Mouse (Mus musculus): ENCODE results near the gene Tstd2. TPM values are rescaled to one million over a fixed set of nuclear protein-coding genes. Genes with fewer than 3 reads are reported as not detected.

The Tstd2 gene
- polyA plus RNA-seq, 1 experiment = 20.9 TPM

GRCm38 (mm10) chr4:46084416-46085172, 53.9 kb downstream of the Tstd2 start:
- no peak for DNase-seq (ENCODE audit: low spot score)

DNA sequence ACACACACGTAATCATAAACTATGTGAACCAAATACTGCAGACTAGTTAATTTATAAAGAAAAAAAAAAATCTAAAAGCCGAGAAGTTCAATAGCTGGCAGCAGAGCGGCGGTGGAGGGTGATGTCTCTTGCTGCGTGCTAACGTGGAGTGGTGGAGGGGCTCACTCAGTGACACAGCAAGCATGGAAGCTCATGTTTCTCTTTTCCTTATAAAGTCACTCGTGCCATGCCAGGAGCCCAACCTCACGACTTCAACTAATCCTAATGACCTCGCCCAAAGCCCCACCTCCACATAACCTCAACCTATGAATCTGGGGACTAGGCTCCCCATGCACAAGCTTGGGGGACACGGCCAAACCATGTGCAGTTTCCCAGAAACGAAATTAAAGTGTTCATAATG, 55.9 kb downstream of the Tstd2 start:
- no peak for DNase-seq (ENCODE audit: low spot score)

DNA sequence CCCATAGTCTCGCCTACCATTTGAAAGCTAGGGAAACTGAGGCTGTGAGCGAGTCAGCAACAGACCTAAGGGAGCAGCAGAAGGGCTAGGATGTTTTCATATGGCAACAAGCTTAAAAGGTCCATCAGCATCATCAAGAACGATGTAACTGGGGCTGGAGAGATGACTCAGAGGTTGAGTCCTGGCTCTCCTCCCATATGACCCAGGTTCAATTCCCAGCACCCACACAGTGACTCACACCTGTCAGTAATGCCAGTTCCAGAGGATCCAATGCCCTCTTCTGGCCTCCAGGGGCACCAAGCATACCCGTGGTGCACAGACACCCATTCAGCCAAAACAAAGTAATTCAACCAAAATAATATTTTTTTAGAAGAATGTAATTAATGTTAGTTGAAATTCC, 58.2 kb downstream of the Tstd2 start:
- no peak for DNase-seq (ENCODE audit: low spot score)

- no peak for DNase-seq (ENCODE audit: low spot score)
These were observed 61.6 kb downstream of the Tstd2 start for GRCm38 (mm10) chr4:46076892-46077291.

DNA sequence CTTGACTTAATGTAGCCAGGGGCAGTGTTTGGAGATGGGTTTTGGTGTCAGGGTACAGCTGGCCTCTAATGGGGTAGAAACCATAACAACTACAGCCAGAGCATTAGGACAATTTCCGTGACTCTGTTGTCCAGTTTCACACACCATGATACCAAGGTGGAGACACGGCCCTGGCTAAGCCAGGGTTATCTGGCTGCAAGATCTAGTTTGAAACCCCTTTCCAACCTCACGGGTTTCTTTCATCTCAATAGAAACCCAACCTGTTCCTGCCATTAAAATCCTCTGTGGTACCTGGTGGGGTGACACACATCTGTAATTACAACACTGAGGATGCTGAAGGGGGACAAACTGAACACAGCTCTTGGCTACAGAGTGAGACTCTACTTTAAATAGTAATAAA, 62.8 kb downstream of the Tstd2 start:
- no peak for DNase-seq (ENCODE audit: low spot score)

DNA sequence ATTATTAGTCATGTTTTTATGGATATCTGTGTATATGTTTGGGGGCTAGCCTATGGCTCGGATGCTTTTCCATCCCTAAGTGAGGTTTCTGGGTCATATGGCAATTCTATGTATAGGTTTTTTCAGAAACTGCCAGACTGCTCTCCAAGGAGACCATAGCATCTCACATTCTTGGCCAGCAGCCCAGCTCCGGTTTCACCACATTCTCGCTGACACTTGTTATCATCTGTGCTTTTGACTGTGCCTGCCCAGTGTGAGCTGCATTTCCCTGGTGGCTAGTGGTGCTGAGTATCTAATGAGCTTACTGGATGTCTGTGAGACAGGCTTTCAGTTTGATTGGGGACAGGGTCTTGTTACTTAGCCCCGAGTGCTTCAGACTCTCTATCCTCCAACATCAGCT, 64.8 kb downstream of the Tstd2 start:
- DNase-seq (ENCODE audit: low spot score) = no peak

DNA sequence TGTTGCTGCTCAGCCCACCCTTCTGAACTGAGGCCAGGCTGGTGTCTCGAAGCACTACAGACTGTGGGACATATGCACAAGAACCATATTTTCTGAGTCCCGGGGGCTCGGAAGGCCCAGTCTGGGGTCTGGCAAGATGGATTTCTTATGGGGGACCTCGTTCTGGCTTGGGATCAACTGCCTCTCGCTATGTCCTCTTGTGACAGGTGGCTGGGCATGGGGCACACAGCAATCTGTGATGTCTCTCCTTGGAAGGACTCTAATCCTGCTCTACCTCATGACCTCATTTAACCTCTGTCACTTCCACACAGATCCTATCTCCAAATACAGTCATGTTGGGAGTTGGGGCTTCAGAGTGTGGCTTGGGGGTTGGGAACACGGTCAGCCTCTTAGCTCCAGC, 65.9 kb downstream of the Tstd2 start:
- no peak for DNase-seq (ENCODE audit: low spot score)

DNA sequence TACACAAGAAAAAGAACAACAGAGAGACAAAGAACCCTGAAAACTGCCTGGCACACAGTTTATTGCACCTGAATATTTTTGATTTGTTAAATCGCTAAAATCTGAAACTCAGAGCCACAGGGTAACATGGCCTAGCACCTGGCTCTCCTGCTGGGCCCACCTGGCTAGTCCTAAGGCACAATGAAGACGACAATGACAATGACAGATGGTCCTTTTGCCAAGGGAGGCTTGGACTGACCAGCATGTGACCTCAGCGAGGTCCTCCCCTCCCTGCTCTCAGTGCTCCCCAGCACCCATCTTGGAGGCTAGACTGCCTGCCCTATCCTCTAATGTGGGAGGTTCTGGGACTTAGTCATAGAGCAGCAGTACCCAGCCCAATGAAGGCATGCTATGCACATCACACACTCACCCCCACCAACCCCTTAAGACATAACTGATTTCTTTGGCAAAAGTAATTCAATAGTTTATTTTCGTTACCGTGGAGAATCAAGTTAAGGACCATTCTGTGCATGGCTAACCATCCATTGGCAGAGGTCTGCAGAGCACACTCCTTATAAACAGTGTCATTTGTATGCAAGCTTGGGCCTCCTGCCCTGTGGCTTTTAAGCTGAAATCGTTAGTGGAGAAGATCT, 68.5 kb downstream of the Tstd2 start:
- DNase-seq (ENCODE audit: low spot score) = no peak

GRCm38 (mm10) chr4:46068573-46068972, 69.9 kb downstream of the Tstd2 start:
- no peak for DNase-seq (ENCODE audit: low spot score)

DNA sequence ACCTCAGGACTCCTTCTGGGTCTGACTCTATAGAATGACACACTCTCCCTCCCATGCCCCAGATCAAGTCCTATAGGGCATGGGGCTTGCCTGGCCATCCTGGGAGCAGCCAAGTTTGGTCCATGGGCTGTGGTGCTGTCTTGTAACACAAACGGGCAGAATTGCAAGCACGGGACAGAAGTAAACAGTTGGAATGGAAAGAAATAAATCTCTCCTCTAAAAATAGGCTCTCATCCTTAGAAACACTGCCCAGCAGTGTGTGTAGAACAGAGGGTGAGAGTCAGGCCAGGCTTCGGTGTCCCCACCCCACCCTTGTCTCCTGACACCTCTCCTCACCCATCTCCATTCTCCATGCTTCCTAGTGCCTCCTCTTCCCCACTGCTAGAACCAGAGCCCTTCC, 70.4 kb downstream of the Tstd2 start:
- no peak for DNase-seq (ENCODE audit: low spot score)

DNA sequence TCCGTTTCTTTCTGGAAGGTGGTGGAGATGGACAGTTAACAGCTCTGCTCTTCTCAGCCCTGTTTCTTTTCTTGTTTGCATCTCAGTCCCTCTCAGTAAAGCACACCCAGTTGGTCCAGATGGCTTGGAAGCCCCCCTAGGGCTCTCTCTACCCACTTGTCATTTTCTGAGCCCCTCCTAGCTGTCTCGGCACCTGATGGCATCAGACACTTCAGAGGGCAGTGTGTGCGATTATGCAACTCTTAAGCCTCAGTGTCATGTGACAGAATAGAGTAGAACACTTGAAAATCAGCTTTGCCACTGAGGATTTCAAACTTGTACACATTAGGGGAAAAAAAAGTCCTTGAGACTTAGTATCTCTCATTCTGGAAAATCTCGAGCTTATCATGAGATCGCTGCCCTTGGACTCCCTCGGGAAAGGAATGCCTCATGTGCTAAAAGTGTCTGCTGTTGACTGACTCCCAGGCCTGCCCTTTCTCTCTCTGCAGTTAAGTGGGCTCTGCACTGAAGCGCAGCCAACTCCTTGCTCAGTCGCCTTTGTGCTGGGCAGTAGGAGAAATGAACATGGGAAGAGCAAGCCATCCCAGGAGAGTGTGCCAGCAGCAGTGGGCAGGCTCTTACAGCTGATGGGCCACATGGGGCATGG, 72.7 kb downstream of the Tstd2 start:
- no peak for DNase-seq (ENCODE audit: low spot score)

DNA sequence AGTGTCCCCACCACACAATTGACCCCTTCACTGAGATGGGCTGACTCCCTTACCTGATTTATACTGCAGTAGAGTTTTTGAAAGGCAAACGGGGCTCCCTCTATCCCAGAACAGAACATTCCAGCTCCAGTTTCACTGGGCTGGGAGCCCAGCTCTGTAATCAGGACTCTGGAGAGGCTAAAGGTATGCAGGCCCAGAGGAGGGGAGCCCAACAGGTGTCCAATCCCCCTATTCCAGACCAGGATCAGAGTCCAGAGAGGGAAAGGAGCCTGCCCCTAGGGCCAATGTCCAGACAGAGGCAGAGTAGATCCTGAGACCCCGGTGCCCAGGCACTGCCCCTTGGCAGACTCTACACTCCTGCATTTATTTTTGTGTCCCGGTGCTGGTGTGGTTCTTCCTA, 73.5 kb downstream of the Tstd2 start:
- no peak for DNase-seq (ENCODE audit: low spot score)

Other genes starting within 250 kb of the Tstd2 start
- gene Ccdc180, start 248.4 kb downstream of the Tstd2 start, polyA plus RNA-seq (2012; rRNA removed) = 0.03 and 0.06 TPM in 2 replicates
- gene Tdrd7, start 173.4 kb downstream of the Tstd2 start, polyA plus RNA-seq (2012; rRNA removed) = 30.6 and 31.7 TPM in 2 replicates
- 7.0 and 7.9 TPM in 2 replicates for gene Tmod1, start 99.8 kb downstream of the Tstd2 start, polyA plus RNA-seq (2012; rRNA removed)
- 32.9 and 33.7 TPM in 2 replicates for gene Ncbp1, start 81 bp downstream of the Tstd2 start, polyA plus RNA-seq (2012; rRNA removed)
- 35.0 and 36.5 TPM in 2 replicates for gene Xpa, start 57.6 kb upstream of the Tstd2 start, polyA plus RNA-seq (2012; rRNA removed)
- gene Foxe1, start 204.9 kb upstream of the Tstd2 start, polyA plus RNA-seq (2012; rRNA removed) = not detected in 2 replicates

Data from urinary bladder, adult 2 months (tissue).